ENCODE assay signal across 9 mouse cellular contexts in genomic region chr11:69628286-69628685, GRCm38 (mm10). TPM values are rescaled to one million over a fixed set of nuclear protein-coding genes. Genes with fewer than 3 reads are reported as not detected.
DNase-seq lines count a peak whose midpoint lies in the region; ATAC-seq and TF ChIP-seq lines count a peak whose summit lies in the region.
"Had no signal": no experiment of that assay in that cellular context is flagged by ENCODE, and none has a peak within 500 bp of the region (broad histone marks: within the 10 kb centered on the region; RNA-seq: fewer than 3 reads in every experiment).

No protein-coding gene starts in this region.

- no peak overlapping the region for H3K4me2 ChIP-seq in hindbrain, embryonic 14.5 days (replicated peaks)
- H3K4me2 ChIP-seq in hindbrain, embryonic 16.5 days (ENCODE audit: low read length): no peak overlapping the region
- H3K4me2 ChIP-seq: embryonic facial prominence, embryonic 15.5 days had no signal

- H3K9ac ChIP-seq in hindbrain, embryonic 14.5 days: no peak overlapping the region
- no peak overlapping the region for H3K9ac ChIP-seq in hindbrain, embryonic 16.5 days (ENCODE audit: low read depth, low read length)
- H3K9ac ChIP-seq: embryonic facial prominence, embryonic 15.5 days had no signal

- H3K4me3 ChIP-seq in hindbrain, embryonic 14.5 days (replicated peaks; ENCODE audit: low read length): no peak overlapping the region
- no peak overlapping the region for H3K4me3 ChIP-seq in hindbrain, embryonic 16.5 days (ENCODE audit: low read length)
- H3K4me3 ChIP-seq: embryonic facial prominence, embryonic 15.5 days had no signal

- peak; percentile 84 for DNase-seq in hindbrain, embryonic 14.5 days (ENCODE audit: low spot score)
- no peak for DNase-seq in Patski (ENCODE audit: low read depth, low spot score)
- peak; percentile 89 to 93 for DNase-seq in cerebellum, postnatal 25 days
- DNase-seq in heart, adult 9 months (ENCODE audit: low spot score in 2 of 2): peak; percentile 35 to 62
- DNase-seq in left cerebral cortex, adult 18-20 months (ENCODE audit: low spot score in 2 of 2): peak; percentile 70 to 81
- DNase-seq in testis, postnatal 14 days (ENCODE audit: low spot score): peak; percentile 68

- CTCF ChIA-PET in Patski (lab: Charles Lee): interaction anchor here (0.6 to 1.3 kb wide), 3 partner anchors 13 to 97 kb away, joined by 3 to 4 read pairs (median 4); no protein-coding TSS in a partner anchor

- no peak overlapping the region for H3K27ac ChIP-seq in hindbrain, embryonic 14.5 days
- H3K27ac ChIP-seq in hindbrain, embryonic 16.5 days (ENCODE audit: low read depth, low read length): no peak overlapping the region
- H3K27ac ChIP-seq: embryonic facial prominence, embryonic 15.5 days had no signal

- no peaks in the 10 kb centered on the region for H3K36me3 ChIP-seq in hindbrain, embryonic 14.5 days (replicated peaks; ENCODE audit: control insufficient read depth, insufficient read depth)
- no peaks in the 10 kb centered on the region for H3K36me3 ChIP-seq in hindbrain, embryonic 16.5 days (ENCODE audit: control insufficient read depth, insufficient read depth, low read length)
- H3K36me3 ChIP-seq: embryonic facial prominence, embryonic 15.5 days had no signal

- no peaks in the 10 kb centered on the region for H3K27me3 ChIP-seq in hindbrain, embryonic 14.5 days (ENCODE audit: control insufficient read depth, insufficient read depth, low read length)
- no peaks in the 10 kb centered on the region for H3K27me3 ChIP-seq in hindbrain, embryonic 16.5 days (replicated peaks; ENCODE audit: control insufficient read depth, insufficient read depth, low read length)
- H3K27me3 ChIP-seq in Patski: no peaks in the 10 kb centered on the region
- H3K27me3 ChIP-seq: embryonic facial prominence, embryonic 15.5 days had no signal

- H3K9me3 ChIP-seq in hindbrain, embryonic 14.5 days (ENCODE audit: control insufficient read depth, low read length): no peaks in the 10 kb centered on the region
- H3K9me3 ChIP-seq in hindbrain, embryonic 16.5 days (ENCODE audit: control insufficient read depth, low read length): no peaks in the 10 kb centered on the region
- H3K9me3 ChIP-seq: embryonic facial prominence, embryonic 15.5 days had no signal

- WGBS in hindbrain, embryonic 14.5 days: 35% methylated on average over 6 of the region's 6 CpGs
- 38% methylated on average over 6 of the region's 6 CpGs for WGBS in hindbrain, embryonic 16.5 days

- no peak for ATAC-seq in hindbrain, embryonic 14.5 days (ENCODE audit: low FRiP score)
- ATAC-seq in hindbrain, embryonic 16.5 days: no peak
- no peak for ATAC-seq in Patski
- ATAC-seq in monocyte, adult 5-6 weeks (replicated peaks; ENCODE audit: insufficient number of reproducible peaks, low FRiP score, low TSS enrichment, poor library complexity, severe bottlenecking): peak; percentile 55

- peak; percentile 70 for TF ChIP-seq CTCF in Patski (IDR thresholded peaks at IDR 0.05)

- in situ Hi-C loops in Patski (cut with MboI; ENCODE audit: low pct_unique_long_range_greater_than_20kb): no loop called here

- 0 out of 2 replicates have a peak, but pooled peaks cover under 1% of the 10 kb centered on the region for H3K4me1 ChIP-seq in hindbrain, embryonic 14.5 days (replicated peaks; ENCODE audit: control insufficient read depth, insufficient read depth, low read length)
- H3K4me1 ChIP-seq in hindbrain, embryonic 16.5 days (ENCODE audit: control insufficient read depth, insufficient read depth, low read depth, low read length): peaks cover 3% of the 10 kb centered on the region; the same call in 1 of the 2 replicates
- H3K4me1 ChIP-seq: embryonic facial prominence, embryonic 15.5 days had no signal

- POLR2A ChIA-PET in Patski (lab: Charles Lee): interaction anchor here (0.6 kb wide), 1 partner anchor 28 kb away, joined by 3 read pairs; no protein-coding TSS in a partner anchor

RNA-seq across cellular contexts. Expression of gene Fxr2, which starts 4.5 kb away (rescaled TPM):
- polyA plus RNA-seq in hindbrain, embryonic 14.5 days (2014; fragmentation: Nextera tagmentation; extraction: Ambion mirVana): 27.9 and 35.1 TPM in 2 replicates
- polyA plus RNA-seq in hindbrain, embryonic 16.5 days (2015; fragmentation: Nextera tagmentation; extraction: Ambion mirVana): 32.1 and 34.6 TPM in 2 replicates
- 82.4 TPM for polyA plus RNA-seq in Patski (2021)
- 100 to 1,000 TPM; 148 TPM for total RNA-seq in left cerebral cortex, adult 18-20 months (2021)
- 64.6 to 83.5 TPM (median 67.9 TPM) in 3 replicates for total RNA-seq in monocyte, adult 5-6 weeks (2017)

RNA-seq across cellular contexts. Expression of gene Sat2, which starts 6.5 kb away (rescaled TPM):
- 16.9 and 24.5 TPM in 2 replicates for polyA plus RNA-seq in hindbrain, embryonic 14.5 days (2014; fragmentation: Nextera tagmentation; extraction: Ambion mirVana)
- 22.6 and 26.2 TPM in 2 replicates for polyA plus RNA-seq in hindbrain, embryonic 16.5 days (2015; fragmentation: Nextera tagmentation; extraction: Ambion mirVana)
- 5.2 TPM for polyA plus RNA-seq in Patski (2021)
- total RNA-seq in left cerebral cortex, adult 18-20 months (2021): 1 to 10 TPM; 8.5 to 9.5 TPM
- 0.67 TPM in 1 of 3 replicates, not detected in the others for total RNA-seq in monocyte, adult 5-6 weeks (2017)

RNA-seq across cellular contexts. Expression of gene Shbg, which starts 10.6 kb away (rescaled TPM):
- polyA plus RNA-seq in hindbrain, embryonic 14.5 days (2014; fragmentation: Nextera tagmentation; extraction: Ambion mirVana): not detected in 2 replicates
- polyA plus RNA-seq in hindbrain, embryonic 16.5 days (2015; fragmentation: Nextera tagmentation; extraction: Ambion mirVana): not detected in 2 replicates
- not detected for polyA plus RNA-seq in Patski (2021)
- not detected for total RNA-seq in left cerebral cortex, adult 18-20 months (2021)
- not detected in 3 replicates for total RNA-seq in monocyte, adult 5-6 weeks (2017)
- polyA plus RNA-seq: embryonic facial prominence, embryonic 15.5 days had no signal

RNA-seq across cellular contexts. Expression of gene Atp1b2, which starts 22.5 kb away (rescaled TPM):
- 72.1 and 94.2 TPM in 2 replicates for polyA plus RNA-seq in hindbrain, embryonic 14.5 days (2014; fragmentation: Nextera tagmentation; extraction: Ambion mirVana)
- 105 and 117 TPM in 2 replicates for polyA plus RNA-seq in hindbrain, embryonic 16.5 days (2015; fragmentation: Nextera tagmentation; extraction: Ambion mirVana)
- 0.80 TPM for polyA plus RNA-seq in Patski (2021)
- total RNA-seq in left cerebral cortex, adult 18-20 months (2021): 100 to 1,000 TPM; 392 to 424 TPM
- total RNA-seq in monocyte, adult 5-6 weeks (2017): not detected in 3 replicates

RNA-seq across cellular contexts. Expression of gene Sox15, which starts 26.8 kb away (rescaled TPM):
- polyA plus RNA-seq in hindbrain, embryonic 14.5 days (2014; fragmentation: Nextera tagmentation; extraction: Ambion mirVana): not detected in 2 replicates
- not detected in 2 replicates for polyA plus RNA-seq in hindbrain, embryonic 16.5 days (2015; fragmentation: Nextera tagmentation; extraction: Ambion mirVana)
- polyA plus RNA-seq in Patski (2021): 0.15 TPM
- total RNA-seq in left cerebral cortex, adult 18-20 months (2021): not detected
- 4.1 to 8.2 TPM in 2 of 3 replicates, not detected in the other for total RNA-seq in monocyte, adult 5-6 weeks (2017)
